Mouse (Mus musculus) frontal cortex, postnatal 25 days (tissue): ENCODE data around the gene Atp2a2.
"Not testable (repeated sequence)": the region's sequence is repeated elsewhere in the genome, so short reads cannot be mapped to it uniquely, and the experiment has no call there.

ENCODE experiments used
- DNase-seq, 2 experiments: peaks; one replicate each; pipeline ENCODE4 v3.0.0; 2022; ENCODE audit warnings: low spot score in 2 of 2

Atp2a2 gene

GRCm38 (mm10) chr5:122494449-122494848 lies 7.6 kb downstream of the Atp2a2 start:
- DNase-seq = no peak

- no peak for DNase-seq
Observed at GRCm38 (mm10) chr5:122493035-122493434, 9.0 kb downstream of the Atp2a2 start.

GRCm38 (mm10) chr5:122491385-122491784 lies 10.6 kb downstream of the Atp2a2 start:
- DNase-seq = no peak

GRCm38 (mm10) chr5:122490148-122490547 lies 11.9 kb downstream of the Atp2a2 start:
- DNase-seq = no peak

GRCm38 (mm10) chr5:122487825-122488224 lies 14.2 kb downstream of the Atp2a2 start:
- no peak for DNase-seq

GRCm38 (mm10) chr5:122486243-122486642 lies 15.8 kb downstream of the Atp2a2 start:
- DNase-seq = not testable (repeated sequence)

- no peak for DNase-seq
Observed at GRCm38 (mm10) chr5:122482733-122483391, 19.2 kb downstream of the Atp2a2 start.

- DNase-seq = no peak
Observed at GRCm38 (mm10) chr5:122481844-122482243, 20.2 kb downstream of the Atp2a2 start.

GRCm38 (mm10) chr5:122479131-122479530 lies 22.9 kb downstream of the Atp2a2 start:
- no peak for DNase-seq

- no peak for DNase-seq
Observed at GRCm38 (mm10) chr5:122477492-122477891, 24.5 kb downstream of the Atp2a2 start.

- no peak for DNase-seq
Observed at GRCm38 (mm10) chr5:122476078-122476477, 25.9 kb downstream of the Atp2a2 start.

GRCm38 (mm10) chr5:122474643-122475363 lies 27.2 kb downstream of the Atp2a2 start:
- no peak for DNase-seq

GRCm38 (mm10) chr5:122471658-122472057 lies 30.4 kb downstream of the Atp2a2 start:
- no peak for DNase-seq

GRCm38 (mm10) chr5:122461431-122461830 lies 40.6 kb downstream of the Atp2a2 start:
- no peak for DNase-seq

- no peak for DNase-seq
Observed at GRCm38 (mm10) chr5:122460656-122461055, 41.4 kb downstream of the Atp2a2 start.

- DNase-seq = no peak
Observed at GRCm38 (mm10) chr5:122459335-122459734, 42.7 kb downstream of the Atp2a2 start.

GRCm38 (mm10) chr5:122458066-122458465 lies 44.0 kb downstream of the Atp2a2 start:
- DNase-seq = no peak

GRCm38 (mm10) chr5:122457054-122457453 lies 45.0 kb downstream of the Atp2a2 start:
- DNase-seq = not testable (repeated sequence)

- no peak for DNase-seq
Observed at GRCm38 (mm10) chr5:122455584-122455983, 46.4 kb downstream of the Atp2a2 start.

GRCm38 (mm10) chr5:122454883-122455282 lies 47.1 kb downstream of the Atp2a2 start:
- DNase-seq = no peak

- DNase-seq = no peak
Observed at GRCm38 (mm10) chr5:122454442-122454841, 47.6 kb downstream of the Atp2a2 start.

GRCm38 (mm10) chr5:122453188-122453587 lies 48.8 kb downstream of the Atp2a2 start:
- DNase-seq = no peak

GRCm38 (mm10) chr5:122452194-122452593 lies 49.8 kb downstream of the Atp2a2 start:
- no peak for DNase-seq
